Mouse (Mus musculus) forebrain, embryonic 16.5 days (tissue): ENCODE data around the gene Grik4. TPM values are rescaled to one million over a fixed set of nuclear protein-coding genes. Genes with fewer than 3 reads are reported as not detected.

Source experiments
- ATAC-seq: fragments of 200-750 bp; cut with Nextera tagmentation; 2 replicates; pipeline ENCODE4 v1.8.0; 2017; ENCODE audit warnings: mild to moderate bottlenecking, moderate library complexity
- H3K27ac ChIP-seq: fragments of 300-500 bp; sonication (generic); 2 replicates; pipeline ENCODE4 v1.5.1; 2014; ENCODE audit warnings: low read length, control low read depth
- H3K27me3 ChIP-seq: fragments of 300-500 bp; sonication (generic); replicated peaks from 2 replicates; pipeline ENCODE4 v1.6.1; 2014; ENCODE audit warnings: low read length; ENCODE audit not compliant: control insufficient read depth, insufficient read depth
- H3K36me3 ChIP-seq: fragments of 300-500 bp; sonication (generic); 2 replicates; pipeline ENCODE4 v1.6.1; 2014; ENCODE audit not compliant: control insufficient read depth, insufficient read depth
- H3K4me1 ChIP-seq: fragments of 300-500 bp; sonication (generic); replicated peaks from 2 replicates; pipeline ENCODE4 v1.6.1; 2014; ENCODE audit warnings: low read length; ENCODE audit not compliant: control insufficient read depth, insufficient read depth
- H3K4me2 ChIP-seq: fragments of 300-500 bp; sonication (generic); 2 replicates; pipeline ENCODE4 v1.6.1; 2014; ENCODE audit warnings: mild to moderate bottlenecking, low read length, control low read depth
- H3K4me3 ChIP-seq: fragments of 300-500 bp; sonication (generic); replicated peaks from 2 replicates; pipeline ENCODE4 v1.5.1; 2014; ENCODE audit warnings: mild to moderate bottlenecking, low read length, control low read depth
- H3K9ac ChIP-seq: fragments of 300-500 bp; sonication (generic); replicated peaks from 2 replicates; pipeline ENCODE4 v1.6.1; 2014; ENCODE audit warnings: low read depth, low read length, control low read depth
- H3K9me3 ChIP-seq: fragments of 300-500 bp; sonication (generic); 2 replicates; pipeline ENCODE4 v1.6.1; 2016; ENCODE audit warnings: low read length; ENCODE audit not compliant: control insufficient read depth
- WGBS: fragments of 180-500 bp; shearing (Covaris S2); extraction: QIAGEN DNeasy Blood & Tissue Kit; methylation state at CpG from one replicate; pipeline ENCODE4 v1.1.7; 2014; 5-methylcytosine and 5-hydroxymethylcytosine counted together
- polyA plus RNA-seq: library from polyadenylated mRNA; unstranded; fragments of >200 nt; fragmentation: Nextera tagmentation; extraction: Ambion mirVana; gene quantifications from 2 replicates; pipeline ENCODE4 v1.2.1, GENCODE M21; 2015

Grik4 gene
- polyA plus RNA-seq, 1 experiment from 2014 or later: 4.8 TPM

- no peak overlapping the region for H3K4me3 ChIP-seq
- no peaks in the 10 kb centered on the region for H3K9me3 ChIP-seq
- ATAC-seq: no peak
- no peak overlapping the region for H3K9ac ChIP-seq
- H3K4me1 ChIP-seq: peaks cover 14% of the 10 kb centered on the region
- no peaks in the 10 kb centered on the region for H3K27me3 ChIP-seq
- WGBS: 43% methylated on average over 9 of the region's 9 CpGs
- no peaks in the 10 kb centered on the region for H3K36me3 ChIP-seq
- no peak overlapping the region for H3K27ac ChIP-seq
- H3K4me2 ChIP-seq: no peak overlapping the region
These were observed 211.5 kb downstream of the Grik4 start for GRCm38 (mm10) chr9:42732731-42733318.

DNA sequence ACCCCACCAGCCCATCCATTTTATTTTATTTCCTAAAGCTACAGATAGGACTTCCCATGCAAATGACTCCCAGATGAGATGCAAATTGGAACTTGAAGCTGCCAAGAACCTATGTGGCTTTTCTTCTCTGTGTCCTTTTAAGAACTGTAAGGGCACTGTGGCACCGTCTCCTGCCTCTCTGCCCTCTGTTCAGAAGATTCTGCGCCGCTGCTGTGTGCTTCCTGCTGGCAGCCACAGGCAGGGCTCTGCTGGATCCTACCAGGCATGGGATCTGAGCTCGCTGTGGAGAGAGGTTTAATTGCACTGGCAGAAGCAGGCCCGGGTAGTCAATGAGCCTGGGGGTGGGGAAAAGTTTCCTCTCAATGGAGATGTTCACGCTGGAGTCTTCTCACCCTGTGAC lies 215.8 kb downstream of the Grik4 start:
- WGBS: 16% methylated on average over 6 of the region's 6 CpGs
- no peak for ATAC-seq

DNA sequence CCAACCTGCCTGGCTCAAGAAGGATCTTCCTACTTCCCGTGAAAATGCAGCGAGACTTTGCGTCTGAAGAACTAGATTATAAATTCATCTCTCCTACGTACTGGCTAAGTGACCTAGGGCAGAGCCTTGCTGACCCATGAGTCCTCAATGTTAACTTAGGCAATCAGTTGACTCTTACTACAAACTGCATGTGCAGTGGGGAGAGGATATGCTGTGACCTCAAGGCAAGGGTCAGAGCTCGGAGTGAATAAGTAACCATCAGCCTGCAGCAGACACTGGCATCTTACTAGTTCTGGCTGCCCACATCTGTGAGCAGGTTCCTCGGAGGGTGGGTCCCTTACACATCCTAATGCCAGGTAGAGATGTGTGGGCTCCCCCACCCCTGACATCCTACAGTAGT lies 216.6 kb downstream of the Grik4 start:
- Histone ChIP-seq H3K4me1 (peaks cover 5% of the 10 kb centered on the region), H3K4me2 (no peak overlapping the region), H3K9me3 (no peaks in the 10 kb centered on the region), H3K36me3 (no peaks in the 10 kb centered on the region), H3K9ac (no peak overlapping the region), H3K27ac (no peak overlapping the region), H3K4me3 (no peak overlapping the region), H3K27me3 (no peaks in the 10 kb centered on the region)
- 93% methylated on average over 6 of the region's 6 CpGs for WGBS
- no peak for ATAC-seq

More for the DNA sequence above, 215.8 kb downstream of the Grik4 start:
- Histone ChIP-seq H3K4me2 (no peak overlapping the region), H3K27me3 (no peaks in the 10 kb centered on the region), H3K4me1 (peaks cover 5% of the 10 kb centered on the region), H3K9ac (no peak overlapping the region), H3K27ac (no peak overlapping the region), H3K36me3 (no peaks in the 10 kb centered on the region), H3K4me3 (no peak overlapping the region), H3K9me3 (no peaks in the 10 kb centered on the region)

- H3K27me3 ChIP-seq: no peaks in the 10 kb centered on the region
- ATAC-seq: no peak
- WGBS: 94% methylated on average over 5 of the region's 5 CpGs
- no peak overlapping the region for H3K4me2 ChIP-seq
- H3K4me3 ChIP-seq: no peak overlapping the region
- peaks cover 8% of the 10 kb centered on the region for H3K4me1 ChIP-seq
- no peaks in the 10 kb centered on the region for H3K36me3 ChIP-seq
- H3K27ac ChIP-seq: no peak overlapping the region
- no peak overlapping the region for H3K9ac ChIP-seq
- H3K9me3 ChIP-seq: no peaks in the 10 kb centered on the region
These were observed 217.1 kb downstream of the Grik4 start for GRCm38 (mm10) chr9:42727186-42727585.

DNA sequence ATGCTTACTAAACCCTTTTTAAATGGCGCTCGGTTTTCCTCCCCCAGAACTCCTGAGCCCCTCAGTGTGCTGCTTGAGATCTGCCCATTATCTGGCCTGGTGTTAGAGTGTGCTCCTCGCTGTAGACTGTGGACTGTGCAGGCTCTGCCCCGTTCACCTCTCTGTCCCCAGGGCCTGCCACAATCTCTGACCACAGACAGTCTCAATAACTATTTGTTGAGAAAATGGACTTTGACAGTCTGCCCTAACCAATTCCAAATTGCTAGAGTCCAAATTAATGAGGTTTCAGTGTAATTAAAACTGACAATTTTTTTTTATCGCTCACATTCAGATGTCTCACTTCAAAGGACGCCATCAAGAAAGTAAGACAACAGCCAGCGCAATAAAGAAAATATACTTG lies 220.2 kb downstream of the Grik4 start:
- no peak for ATAC-seq
- WGBS: 43% methylated on average over 7 of the region's 7 CpGs
- no peak overlapping the region for H3K27ac ChIP-seq

DNA sequence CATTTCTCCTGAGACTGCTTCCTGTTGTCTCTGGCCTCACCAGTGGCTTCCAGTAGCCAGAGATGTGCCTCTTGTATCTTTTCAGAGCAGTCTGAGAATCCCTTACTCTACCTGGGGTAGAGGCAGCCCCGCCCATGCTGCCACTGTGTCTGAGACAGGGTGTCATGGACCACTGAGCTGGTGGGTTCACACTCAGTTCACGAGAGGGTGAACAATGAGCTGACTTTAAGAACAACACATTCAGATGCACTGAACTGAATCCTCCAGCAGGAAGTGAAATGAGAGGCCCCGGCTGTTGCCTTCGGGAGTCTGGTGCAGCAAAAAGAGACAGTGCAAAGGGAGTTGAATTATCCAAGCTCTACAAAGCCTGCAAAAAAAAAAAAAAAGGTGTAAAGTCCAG lies 221.8 kb downstream of the Grik4 start:
- Histone ChIP-seq H3K27me3 (no peaks in the 10 kb centered on the region), H3K9me3 (no peaks in the 10 kb centered on the region), H3K4me1 (peaks cover 5% of the 10 kb centered on the region), H3K4me3 (no peak overlapping the region), H3K27ac (no peak overlapping the region), H3K36me3 (no peaks in the 10 kb centered on the region), H3K4me2 (no peak overlapping the region), H3K9ac (no peak overlapping the region)
- 25% methylated on average over 4 of the region's 4 CpGs for WGBS
- no peak for ATAC-seq

More for the DNA sequence above, 220.2 kb downstream of the Grik4 start:
- Histone ChIP-seq H3K4me1 (peaks cover 10% of the 10 kb centered on the region), H3K4me3 (no peak overlapping the region), H3K9ac (no peak overlapping the region), H3K27me3 (no peaks in the 10 kb centered on the region), H3K36me3 (no peaks in the 10 kb centered on the region), H3K9me3 (no peaks in the 10 kb centered on the region), H3K4me2 (no peak overlapping the region)

DNA sequence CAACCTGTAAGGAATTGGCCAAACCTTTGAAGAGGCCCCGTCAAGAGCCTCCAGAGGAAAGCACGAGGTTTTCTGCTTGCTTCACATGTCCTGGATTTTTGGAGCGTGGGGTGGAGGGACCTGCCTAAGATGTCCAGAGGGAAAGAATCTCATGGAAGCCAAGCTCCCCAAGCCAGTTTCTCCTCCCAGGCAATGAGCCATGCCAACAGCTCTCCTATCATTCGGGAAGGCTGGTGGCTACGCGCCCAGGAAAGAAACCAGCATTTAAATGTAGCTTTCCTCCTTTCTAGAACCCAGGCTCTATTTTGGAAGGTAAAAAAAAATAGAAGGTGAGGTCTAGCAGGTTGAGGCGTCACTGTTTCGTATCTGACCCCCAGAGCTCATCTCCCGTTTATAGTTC lies 222.6 kb downstream of the Grik4 start:
- Histone ChIP-seq H3K4me3 (no peak overlapping the region), H3K27me3 (no peaks in the 10 kb centered on the region), H3K9me3 (no peaks in the 10 kb centered on the region), H3K9ac (no peak overlapping the region), H3K27ac (no peak overlapping the region), H3K36me3 (no peaks in the 10 kb centered on the region), H3K4me2 (no peak overlapping the region), H3K4me1 (peaks cover 5% of the 10 kb centered on the region)
- WGBS: 87% methylated on average over 9 of the region's 9 CpGs
- no peak for ATAC-seq

GRCm38 (mm10) chr9:42721146-42721545 lies 223.1 kb downstream of the Grik4 start:
- Histone ChIP-seq H3K27ac (no peak overlapping the region), H3K4me2 (no peak overlapping the region), H3K4me3 (no peak overlapping the region), H3K9ac (no peak overlapping the region), H3K36me3 (no peaks in the 10 kb centered on the region), H3K9me3 (no peaks in the 10 kb centered on the region), H3K27me3 (no peaks in the 10 kb centered on the region), H3K4me1 (peaks cover 5% of the 10 kb centered on the region)
- no peak for ATAC-seq
- WGBS: 75% methylated on average over 4 of the region's 4 CpGs

DNA sequence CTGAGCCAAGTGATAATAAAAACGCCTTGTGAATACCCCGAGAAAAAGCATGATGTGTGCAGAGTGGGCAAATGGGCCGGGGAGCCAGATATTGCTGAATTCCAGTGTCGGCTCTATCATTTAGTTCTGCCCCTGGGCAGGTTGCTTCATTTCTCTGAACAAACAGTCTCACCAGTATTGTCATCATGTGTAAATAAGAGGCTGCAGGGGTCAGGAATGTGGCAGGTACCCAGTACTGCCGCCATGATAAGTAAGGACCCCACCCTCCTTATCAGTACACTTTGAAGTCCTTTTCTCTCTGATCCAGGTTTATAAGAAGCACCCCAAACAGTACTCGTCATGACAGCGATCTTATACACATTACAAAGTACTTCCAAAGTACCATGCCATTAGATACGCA lies 230.4 kb downstream of the Grik4 start:
- no peak overlapping the region for H3K4me2 ChIP-seq
- H3K36me3 ChIP-seq: no peaks in the 10 kb centered on the region
- no peak overlapping the region for H3K9ac ChIP-seq
- H3K4me3 ChIP-seq: no peak overlapping the region
- no peak overlapping the region for H3K27ac ChIP-seq
- H3K4me1 ChIP-seq: no peaks in the 10 kb centered on the region
- H3K9me3 ChIP-seq: no peaks in the 10 kb centered on the region
- 89% methylated on average over 8 of the region's 8 CpGs for WGBS
- no peak for ATAC-seq
- H3K27me3 ChIP-seq: no peaks in the 10 kb centered on the region

DNA sequence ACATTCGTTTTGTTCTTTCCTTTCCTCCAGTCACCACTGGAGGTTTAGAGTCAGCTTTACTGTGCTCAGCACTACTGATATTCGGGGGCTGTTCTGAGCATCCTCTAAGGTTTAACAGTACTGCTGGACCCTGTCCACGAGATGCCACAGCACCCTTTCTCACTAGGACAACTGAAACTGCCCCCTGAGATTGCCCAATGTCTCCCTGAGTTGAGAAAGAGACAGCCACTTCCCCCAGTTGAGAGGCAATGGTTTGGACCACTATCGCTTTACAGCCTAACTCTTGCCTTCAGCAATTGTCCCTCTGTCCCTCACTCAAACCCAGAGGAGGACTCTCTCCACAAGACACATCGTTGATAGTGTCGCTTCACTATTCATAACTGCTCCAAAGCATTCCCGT lies 238.4 kb downstream of the Grik4 start:
- ATAC-seq: no peak
- H3K4me1 ChIP-seq: no peaks in the 10 kb centered on the region
- no peaks in the 10 kb centered on the region for H3K9me3 ChIP-seq
- H3K27ac ChIP-seq: no peak overlapping the region
- no peak overlapping the region for H3K4me2 ChIP-seq
- 78% methylated on average over 7 of the region's 7 CpGs for WGBS
- H3K4me3 ChIP-seq: no peak overlapping the region
- no peak overlapping the region for H3K9ac ChIP-seq
- no peaks in the 10 kb centered on the region for H3K27me3 ChIP-seq
- no peaks in the 10 kb centered on the region for H3K36me3 ChIP-seq
